Mouse (Mus musculus) ES-Bruce4 (cell line): ENCODE measurements around the gene Msi2. TPM values are rescaled to one million over a fixed set of nuclear protein-coding genes. Genes with fewer than 3 reads are reported as not detected.
A peak's percentile ranks its signal among the peaks of the same experiment; 100 is the strongest.

Experiments used
- H3K27ac ChIP-seq: 2 replicates; pipeline ENCODE4 v1.5.1; 2012; ENCODE audit warnings: low read length, inconsistent platforms; ENCODE audit not compliant: insufficient read depth
- H3K27me3 ChIP-seq: 2 replicates; pipeline ENCODE4 v1.6.1; 2012; ENCODE audit warnings: mild to moderate bottlenecking, low read length, inconsistent platforms; ENCODE audit not compliant: control insufficient read depth, poor library complexity, insufficient read depth, severe bottlenecking
- H3K36me3 ChIP-seq: 2 replicates; pipeline ENCODE4 v1.6.1; 2012; ENCODE audit warnings: inconsistent platforms, mild to moderate bottlenecking, low read length, moderate library complexity; ENCODE audit not compliant: control insufficient read depth, poor library complexity, insufficient read depth, severe bottlenecking
- H3K4me1 ChIP-seq: one replicate; pipeline ENCODE4 v1.8.1; 2011; ENCODE audit warnings: low read length; ENCODE audit not compliant: control insufficient read depth, insufficient read depth
- H3K4me3 ChIP-seq: 2 replicates; pipeline ENCODE4 v1.5.1; 2011; ENCODE audit warnings: low read depth, mild to moderate bottlenecking, low read length
- H3K9ac ChIP-seq: 2 replicates; pipeline ENCODE4 v1.6.1; 2012; ENCODE audit warnings: low read depth, mild to moderate bottlenecking, inconsistent platforms; ENCODE audit not compliant: poor library complexity, severe bottlenecking
- H3K9me3 ChIP-seq: replicated peaks from 2 replicates; pipeline ENCODE4 v1.6.1; 2012; ENCODE audit warnings: mild to moderate bottlenecking, low read length, inconsistent platforms; ENCODE audit not compliant: control insufficient read depth, poor library complexity, insufficient read depth, severe bottlenecking
- CTCF ChIP-seq: IDR thresholded peaks from one replicate; pipeline ENCODE4 v1.8.1; 2011; ENCODE audit warnings: low read depth, low read length
- EP300 ChIP-seq: IDR thresholded peaks from 2 replicates; pipeline ENCODE4 v1.6.1; 2011; ENCODE audit warnings: low read depth, low read length; ENCODE audit not compliant: insufficient read depth
- POLR2A ChIP-seq: IDR thresholded peaks from one replicate; pipeline ENCODE4 v1.8.1; 2011; ENCODE audit warnings: low read length; ENCODE audit not compliant: insufficient read depth
- polyA plus RNA-seq: library from polyadenylated mRNA; stranded (reverse); fragments of >200 nt; gene quantifications from 2 replicates; pipeline ENCODE4 v1.2.4, GENCODE M21; 2011; ENCODE audit warnings: low read depth; ENCODE audit not compliant: missing spikeins, insufficient read depth, insufficient read length

Msi2 gene
- polyA plus RNA-seq, 1 experiment: 110 TPM

- Histone ChIP-seq H3K4me1 (peaks cover 4% of the 10 kb centered on the region), H3K9me3 (no peaks in the 10 kb centered on the region), H3K27ac (no peak overlapping the region)
Measured at GRCm38 (mm10) chr11:88309059-88309700, 409.1 kb downstream of the Msi2 start.

GRCm38 (mm10) chr11:88307616-88308543 lies 410.4 kb downstream of the Msi2 start:
- H3K27me3 ChIP-seq: no peaks in the 10 kb centered on the region
- peaks cover 4% of the 10 kb centered on the region for H3K4me1 ChIP-seq
- H3K27ac ChIP-seq: no peak overlapping the region
- H3K9me3 ChIP-seq: no peaks in the 10 kb centered on the region
- TF ChIP-seq POLR2A (no peak), CTCF (peak; percentile 43), EP300 (no peak)
- no peak overlapping the region for H3K9ac ChIP-seq
- no peaks in the 10 kb centered on the region for H3K36me3 ChIP-seq
- no peak overlapping the region for H3K4me3 ChIP-seq

More at GRCm38 (mm10) chr11:88309059-88309700, 409.1 kb downstream of the Msi2 start:
- H3K36me3 ChIP-seq: no peaks in the 10 kb centered on the region
- H3K4me3 ChIP-seq: no peak overlapping the region
- H3K27me3 ChIP-seq: no peaks in the 10 kb centered on the region
- H3K9ac ChIP-seq: no peak overlapping the region
- TF ChIP-seq POLR2A: no peak
- no peak for TF ChIP-seq EP300
- no peak for TF ChIP-seq CTCF

DNA sequence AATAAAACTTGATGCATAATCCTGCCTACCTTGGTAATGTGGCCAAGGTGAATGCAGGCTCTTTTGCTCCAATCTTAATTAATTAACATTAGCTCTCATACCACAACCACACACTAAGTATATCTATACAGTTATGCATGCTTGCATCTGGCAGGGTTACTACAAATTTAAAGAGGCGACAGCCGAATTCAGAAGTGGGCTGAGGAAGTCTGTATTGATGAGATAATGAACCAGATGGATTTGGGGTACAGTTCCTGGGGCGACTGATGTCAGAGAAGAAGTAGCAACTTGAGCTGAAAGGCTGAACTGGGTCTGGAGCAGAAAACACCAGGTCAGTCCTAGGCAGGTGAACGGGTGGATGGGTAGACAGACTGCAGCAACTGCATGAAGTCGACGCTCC lies 412.6 kb downstream of the Msi2 start:
- no peak overlapping the region for H3K27ac ChIP-seq
- H3K36me3 ChIP-seq: no peaks in the 10 kb centered on the region
- H3K9me3 ChIP-seq: no peaks in the 10 kb centered on the region
- H3K4me3 ChIP-seq: no peak overlapping the region
- TF ChIP-seq EP300: no peak
- no peak for TF ChIP-seq CTCF
- no peak for TF ChIP-seq POLR2A
- no peak overlapping the region for H3K9ac ChIP-seq
- no peaks in the 10 kb centered on the region for H3K27me3 ChIP-seq
- H3K4me1 ChIP-seq: peaks cover 4% of the 10 kb centered on the region

DNA sequence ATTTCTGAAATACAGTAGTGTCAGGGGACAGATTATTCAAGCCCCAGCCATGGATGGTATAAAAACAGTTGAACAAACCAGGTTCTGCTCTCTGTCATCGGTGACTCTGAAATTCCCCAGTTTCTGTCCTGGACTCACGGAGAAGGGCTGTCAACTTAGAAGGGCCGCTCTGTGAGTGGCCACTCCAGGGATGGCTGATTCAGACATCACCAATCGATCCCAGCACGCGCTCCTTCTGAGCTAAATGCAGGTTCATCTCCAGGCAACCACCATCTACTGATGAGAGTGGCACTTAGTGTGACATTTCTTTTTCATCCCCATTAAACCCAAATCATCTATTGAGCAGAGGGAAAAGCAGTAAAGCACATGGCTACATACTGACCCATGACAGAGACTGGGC lies 416.7 kb downstream of the Msi2 start:
- Histone ChIP-seq H3K9me3 (no peaks in the 10 kb centered on the region), H3K27ac (no peak overlapping the region), H3K9ac (no peak overlapping the region), H3K4me1 (no peaks in the 10 kb centered on the region), H3K36me3 (no peaks in the 10 kb centered on the region), H3K4me3 (no peak overlapping the region), H3K27me3 (no peaks in the 10 kb centered on the region)
- TF ChIP-seq CTCF (no peak), POLR2A (no peak), EP300 (no peak)

- Histone ChIP-seq H3K36me3 (no peaks in the 10 kb centered on the region), H3K4me3 (no peak overlapping the region), H3K4me1 (no peaks in the 10 kb centered on the region), H3K9ac (no peak overlapping the region), H3K27me3 (no peaks in the 10 kb centered on the region), H3K9me3 (no peaks in the 10 kb centered on the region), H3K27ac (no peak overlapping the region)
- TF ChIP-seq CTCF (no peak), POLR2A (no peak), EP300 (no peak)
Measured at GRCm38 (mm10) chr11:88299345-88299744, 419.0 kb downstream of the Msi2 start.

DNA sequence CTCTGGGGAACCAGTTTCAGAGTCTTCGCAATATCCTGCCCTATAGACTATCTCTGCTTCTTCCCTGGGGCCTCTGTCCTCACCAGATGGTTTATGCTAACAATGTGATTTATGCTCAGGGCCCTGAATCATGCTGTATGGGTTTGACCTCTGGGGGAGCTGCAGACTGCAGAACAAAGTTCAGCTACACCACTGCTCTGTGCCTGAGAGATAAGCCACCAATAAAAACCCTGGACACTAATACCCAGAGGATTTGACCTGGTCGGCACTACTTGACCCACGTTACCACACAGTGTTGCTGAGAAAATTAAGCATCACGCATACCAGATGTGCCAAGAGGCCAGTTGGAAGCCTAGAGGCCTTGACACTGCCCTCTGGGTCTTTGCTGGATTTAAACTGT lies 420.8 kb downstream of the Msi2 start:
- peak; percentile 29 for TF ChIP-seq CTCF
- TF ChIP-seq EP300: no peak
- no peaks in the 10 kb centered on the region for H3K4me1 ChIP-seq
- H3K4me3 ChIP-seq: no peak overlapping the region
- no peak overlapping the region for H3K27ac ChIP-seq
- no peaks in the 10 kb centered on the region for H3K9me3 ChIP-seq
- H3K9ac ChIP-seq: no peak overlapping the region
- no peaks in the 10 kb centered on the region for H3K36me3 ChIP-seq
- no peaks in the 10 kb centered on the region for H3K27me3 ChIP-seq
